Mouse (Mus musculus) thymus, adult 2 months (tissue): ENCODE measurements around the gene Vangl2.

Source experiments
- CTCF ChIP-seq: fragments of 200-500 bp; IDR thresholded peaks from 2 replicates; pipeline ENCODE4 v1.5.1; 2012; ENCODE audit warnings: mild to moderate bottlenecking, control low read depth, low read length, moderate library complexity, borderline replicate concordance; ENCODE audit not compliant: control insufficient read depth, poor library complexity, insufficient read depth; ENCODE audit errors: extremely low read depth
- POLR2A ChIP-seq: fragments of 200-500 bp; IDR thresholded peaks from 2 replicates; pipeline ENCODE4 v1.6.1; 2012; ENCODE audit warnings: mild to moderate bottlenecking, low read length, control low read depth, moderate library complexity; ENCODE audit not compliant: control insufficient read depth, poor library complexity, insufficient read depth; ENCODE audit errors: extremely low read depth

- TF ChIP-seq CTCF: no peak
- no peak for TF ChIP-seq POLR2A
These were observed 42.0 kb upstream of the Vangl2 start for GRCm38 (mm10) chr1:172070227-172070626.
